Comparison of ENCODE assay signal across 9 mouse cellular contexts in the genomic region with DNA sequence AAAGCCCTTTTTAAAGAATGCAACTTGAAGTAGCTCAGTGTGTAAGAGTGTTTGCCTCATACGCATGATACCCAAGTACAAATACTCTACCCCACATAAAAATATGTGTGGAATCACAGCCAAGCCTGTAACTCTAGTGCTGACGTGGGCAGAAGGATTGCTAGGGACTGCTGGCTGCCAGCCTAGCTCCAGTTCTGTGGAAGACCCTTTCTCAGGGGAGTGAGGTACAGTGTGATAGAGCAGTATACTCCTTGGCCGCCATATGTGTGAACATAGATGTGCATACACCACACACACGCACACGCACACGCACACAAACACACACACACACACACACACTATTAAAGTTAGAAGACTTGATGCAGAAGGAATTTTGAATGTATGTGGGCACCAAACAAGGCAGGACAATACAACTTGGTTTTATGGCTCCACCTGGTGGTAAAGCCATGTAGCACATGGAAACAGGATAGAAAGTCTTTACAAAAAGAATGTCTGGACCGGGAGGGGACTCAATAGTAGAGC. TPM values are rescaled to one million over a fixed set of nuclear protein-coding genes. Genes with fewer than 3 reads are reported as not detected.
A peak's percentile ranks its signal among the peaks of the same experiment; 100 is the strongest.
DNase-seq lines count a peak whose midpoint lies in the region; ATAC-seq and TF ChIP-seq lines count a peak whose summit lies in the region.
"Had no signal": no experiment of that assay in that cellular context is flagged by ENCODE, and none has a peak within 500 bp of the region (broad histone marks: within the 10 kb centered on the region; RNA-seq: fewer than 3 reads in every experiment).

No protein-coding gene starts in this region.

- H3K27me3 ChIP-seq in Patski = no peaks in the 10 kb centered on the region
- H3K27me3 ChIP-seq: heart, embryonic 13.5 days had no signal

- peak; percentile 83 for TF ChIP-seq CTCF in Patski (IDR thresholded peaks at IDR 0.05)

- CTCF ChIA-PET in Patski (lab: Charles Lee) = interaction anchor here (0.7 to 3.1 kb wide), 9 partner anchors 10 to 196 kb away, joined by 3 to 12 read pairs (median 3); a partner anchor contains a TSS

- ATAC-seq in Patski = peak; percentile 44
- peak; percentile 66; the same call in 1 of the 2 replicates for ATAC-seq in neutrophil, adult 5-6 weeks (ENCODE audit: extremely low read depth, insufficient number of reproducible peaks, low FRiP score, poor library complexity, severe bottlenecking)

- in situ Hi-C loops in Patski (cut with MboI; ENCODE audit: low pct_unique_long_range_greater_than_20kb) = no loop called here

- DNase-seq in A20 (ENCODE audit: low read depth, low spot score) (peak; percentile 57), Patski (ENCODE audit: low read depth, low spot score) (peak; percentile 12)
- peak; percentile 70 to 77 for DNase-seq in cerebellum, postnatal 10 days
- peak; percentile 51 for DNase-seq in gastrocnemius, postnatal 10 days
- DNase-seq in kidney, postnatal 10 days = peak; percentile 82
- DNase-seq in lung, adult 18-20 months = peak; percentile 72 to 82
- peak; percentile 13 to 29 for DNase-seq in thymus, postnatal 36 days

- POLR2A ChIA-PET in Patski (lab: Charles Lee) = no interaction called here

RNA-seq across cellular contexts. Expression of a gene that starts 41.2 kb away (rescaled TPM):
- 28.8 TPM for polyA plus RNA-seq in Patski (2021)
- 10 to 100 TPM; 28.8 to 36.9 TPM for total RNA-seq in gastrocnemius, postnatal 10 days (2021)
- 49.6 and 51.6 TPM in 2 replicates for total RNA-seq in neutrophil, adult 5-6 weeks (2017)

Comparison
In these comparisons a context has a peak if more than half of its experiments do, and no peak if none do; other contexts are left out.
1. Peak in every context shown above with its lines: DNase-seq and ATAC-seq.
2. DNase-seq: peak in every context shown above with its lines; median percentile 82 in kidney, postnatal 10 days; 77 in lung, adult 18-20 months; 74 in cerebellum, postnatal 10 days; 57 in A20; 51 in gastrocnemius, postnatal 10 days; 21 in thymus, postnatal 36 days; 12 in Patski.